ENCODE assay signal across 19 mouse cellular contexts in the genomic region with DNA sequence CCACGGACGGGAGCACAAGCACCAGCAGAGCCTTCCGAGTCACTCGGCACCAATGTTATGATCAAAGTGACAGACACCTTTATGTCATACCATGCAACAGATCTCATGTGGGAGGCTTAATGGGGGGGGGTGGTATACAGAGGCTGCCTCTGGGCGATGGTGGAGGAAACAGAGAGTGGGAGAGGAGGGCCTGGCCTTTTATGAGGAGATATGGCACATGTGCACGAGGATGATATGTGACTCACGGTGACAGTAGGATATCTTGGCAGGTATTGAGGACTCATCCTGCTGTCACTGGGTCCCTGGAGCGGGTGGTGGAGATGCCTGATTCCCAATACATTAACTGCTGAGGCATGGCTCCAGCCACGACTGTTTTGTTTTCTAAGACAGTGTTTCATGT. TPM values are rescaled to one million over a fixed set of nuclear protein-coding genes. Genes with fewer than 3 reads are reported as not detected.
"Had no signal": no experiment of that assay in that cellular context is flagged by ENCODE, and none has a peak within 500 bp of the region (broad histone marks: within the 10 kb centered on the region; RNA-seq: fewer than 3 reads in every experiment).

No protein-coding gene starts in this region.

- H3K4me1 ChIP-seq: midbrain, embryonic 13.5 days; midbrain, embryonic 15.5 days; neural tube, embryonic 12.5 days; stomach, embryonic 15.5 days had no signal

- ATAC-seq: midbrain, embryonic 13.5 days; midbrain, embryonic 15.5 days had no signal

- H3K9me3 ChIP-seq: midbrain, embryonic 13.5 days; midbrain, embryonic 15.5 days; neural tube, embryonic 12.5 days; stomach, embryonic 15.5 days had no signal

- H3K4me2 ChIP-seq: lung, embryonic 14.5 days; midbrain, embryonic 11.5 days; midbrain, embryonic 13.5 days; midbrain, embryonic 15.5 days; neural tube, embryonic 12.5 days; stomach, embryonic 15.5 days had no signal

- H3K27ac ChIP-seq: midbrain, embryonic 13.5 days; midbrain, embryonic 15.5 days; neural tube, embryonic 12.5 days; stomach, embryonic 15.5 days; stomach, postnatal 0 days had no signal

- DNase-seq: lung, adult 18-20 months; lung, embryonic 14.5 days; lung, postnatal 10 days; lung, postnatal 4 days; right cerebral cortex, postnatal 14 days; thymus, adult 2 months; thymus, postnatal 25 days; thymus, postnatal 4 days had no signal

- H3K9ac ChIP-seq: lung, embryonic 14.5 days; midbrain, embryonic 13.5 days; midbrain, embryonic 15.5 days; neural tube, embryonic 12.5 days; stomach, embryonic 15.5 days had no signal

- H3K27me3 ChIP-seq: midbrain, embryonic 13.5 days; midbrain, embryonic 15.5 days; neural tube, embryonic 12.5 days; stomach, embryonic 15.5 days had no signal

- H3K36me3 ChIP-seq: midbrain, embryonic 13.5 days; midbrain, embryonic 15.5 days; neural tube, embryonic 12.5 days; stomach, embryonic 15.5 days had no signal

- H3K4me3 ChIP-seq: midbrain, embryonic 13.5 days; midbrain, embryonic 15.5 days; neural tube, embryonic 12.5 days; stomach, embryonic 15.5 days had no signal

RNA-seq across cellular contexts. Expression of a gene that starts 14.4 kb away (rescaled TPM):
- total RNA-seq: midbrain, postnatal 0 days; neutrophil, adult 5-6 weeks had no signal
- polyA plus RNA-seq: midbrain, embryonic 11.5 days; midbrain, embryonic 15.5 days; midbrain, postnatal 0 days; neural tube, embryonic 12.5 days; neural tube, embryonic 14.5 days had no signal

RNA-seq across cellular contexts. Expression of a gene that starts 29.0 kb away (rescaled TPM):
- total RNA-seq: midbrain, postnatal 0 days; monocyte, adult 5-6 weeks; neutrophil, adult 5-6 weeks had no signal
- polyA plus RNA-seq: lung, embryonic 14.5 days; lung, embryonic 16.5 days; midbrain, embryonic 11.5 days; midbrain, embryonic 13.5 days; midbrain, embryonic 15.5 days; neural tube, embryonic 12.5 days; stomach, embryonic 15.5 days; stomach, postnatal 0 days had no signal
